Mouse (Mus musculus) liver, embryonic 16.5 days (tissue): Measurements from ENCODE around the gene Klrg1. TPM values are rescaled to one million over a fixed set of nuclear protein-coding genes. Genes with fewer than 3 reads are reported as not detected.

Source experiments
- ATAC-seq: fragments of 200-750 bp; cut with Nextera tagmentation; 2 replicates; pipeline ENCODE4 v1.8.0; 2017; ENCODE audit warnings: low read depth, mild to moderate bottlenecking, moderate number of reproducible peaks, moderate library complexity
- H3K27ac ChIP-seq: fragments of 300-500 bp; sonication (generic); 2 replicates; pipeline ENCODE4 v1.5.1; 2014; ENCODE audit warnings: mild to moderate bottlenecking, low read length
- H3K27me3 ChIP-seq: fragments of 300-500 bp; sonication (generic); 2 replicates; pipeline ENCODE4 v1.6.1; 2014; ENCODE audit warnings: low read depth, low read length, mixed read lengths; ENCODE audit not compliant: control insufficient read depth, insufficient read depth
- H3K36me3 ChIP-seq: fragments of 300-500 bp; sonication (generic); 2 replicates; pipeline ENCODE4 v1.6.1; 2014; ENCODE audit warnings: mild to moderate bottlenecking; ENCODE audit not compliant: control insufficient read depth, insufficient read depth
- H3K4me1 ChIP-seq: fragments of 300-500 bp; sonication (generic); 2 replicates; pipeline ENCODE4 v1.6.1; 2014; ENCODE audit warnings: low read depth, low read length, mixed read lengths; ENCODE audit not compliant: control insufficient read depth
- H3K4me2 ChIP-seq: fragments of 300-500 bp; sonication (generic); 2 replicates; pipeline ENCODE4 v1.6.1; 2014; ENCODE audit warnings: low read depth, low read length, mixed read lengths
- H3K4me3 ChIP-seq: fragments of 300-500 bp; sonication (generic); 2 replicates; pipeline ENCODE4 v1.5.1; 2014; ENCODE audit warnings: low read depth, mild to moderate bottlenecking, low read length
- H3K9ac ChIP-seq: fragments of 300-500 bp; sonication (generic); 2 replicates; pipeline ENCODE4 v1.6.1; 2014; ENCODE audit warnings: low read depth, low read length
- H3K9me3 ChIP-seq: fragments of 300-500 bp; sonication (generic); replicated peaks from 2 replicates; pipeline ENCODE4 v1.6.1; 2016; ENCODE audit warnings: low read length; ENCODE audit not compliant: control insufficient read depth
- WGBS: fragments of 180-500 bp; shearing (Covaris S2); extraction: QIAGEN DNeasy Blood & Tissue Kit; methylation state at CpG from one replicate; pipeline ENCODE4 v1.1.7; 2014; ENCODE audit not compliant: insufficient replicate concordance; 5-methylcytosine and 5-hydroxymethylcytosine counted together
- polyA plus RNA-seq: library from polyadenylated mRNA; unstranded; fragments of >200 nt; fragmentation: Nextera tagmentation; extraction: Ambion mirVana; gene quantifications from 2 replicates; pipeline ENCODE4 v1.2.1, GENCODE M21; 2015

Gene Klrg1
- not detected in 2 replicates for polyA plus RNA-seq

DNA sequence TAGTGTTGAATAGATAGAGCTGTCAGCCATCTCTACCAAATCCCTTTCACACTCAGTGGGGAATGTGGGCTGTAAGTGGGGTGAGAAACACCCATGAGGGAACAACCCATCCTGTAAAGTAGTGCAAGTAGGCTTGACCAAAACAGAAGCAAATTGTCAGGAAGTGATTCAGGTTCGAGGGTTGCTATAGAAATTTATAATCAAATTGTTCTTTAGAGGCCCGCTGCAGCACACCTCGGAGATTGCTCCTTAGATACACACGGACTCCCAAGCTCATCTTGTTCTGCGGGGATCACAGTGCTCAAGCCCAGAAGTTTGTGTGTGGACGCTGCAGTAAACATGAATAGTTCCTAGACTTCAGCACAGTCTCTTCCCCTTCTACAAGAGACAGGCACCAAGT lies at the start of gene Klrg1:
Gene Klrg1, minus strand, starts transcription at position 101 of the 400 bp plus-strand sequence.
- ATAC-seq, result no peak
- Histone ChIP-seq H3K9me3 (no peaks in the 10 kb centered on the region), H3K9ac (no peak within 1 kb of the TSS), H3K4me2 (no peak within 1 kb of the TSS), H3K27me3 (no peaks in the 10 kb centered on the region), H3K27ac (no peak within 1 kb of the TSS), H3K4me3 (no peak within 1 kb of the TSS), H3K4me1 (no peaks in the 10 kb centered on the region), H3K36me3 (no peaks in the 10 kb centered on the region)
- WGBS, result 66% methylated on average over 6 of the region's 6 CpGs

DNA sequence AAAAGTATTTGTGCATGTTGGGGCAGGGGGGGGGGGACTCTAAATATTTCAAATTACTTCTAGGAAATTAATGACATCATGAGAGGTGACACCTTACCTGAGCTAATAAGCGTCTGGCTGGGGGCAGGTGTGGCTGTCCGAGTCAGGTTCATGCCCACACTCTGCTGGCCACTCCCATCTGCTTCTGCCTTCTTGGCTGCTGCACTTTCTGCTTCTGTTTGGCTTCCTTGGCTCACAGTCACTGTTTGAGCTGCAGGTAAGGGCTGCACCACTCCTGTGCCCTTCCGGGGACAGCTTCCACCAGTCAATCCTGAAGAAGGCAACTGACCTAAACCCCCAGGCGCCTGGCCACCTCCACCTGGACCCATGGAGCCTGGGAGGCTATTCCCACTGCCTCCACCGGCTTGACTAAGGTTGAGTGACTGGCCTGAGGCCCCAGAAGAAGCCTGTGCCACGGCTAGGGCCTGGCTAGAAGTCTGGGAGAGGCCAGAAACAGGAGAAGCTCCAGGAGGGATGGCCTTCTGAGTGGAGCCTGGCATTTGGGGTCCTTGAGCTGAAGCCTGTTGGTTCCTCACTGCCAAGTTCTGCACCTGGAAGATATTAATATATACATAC lies 42.8 kb upstream of the Klrg1 start:
- WGBS, result 67% methylated on average over 6 of the region's 6 CpGs
- Histone ChIP-seq H3K9me3 (no peaks in the 10 kb centered on the region), H3K4me2 (no peak overlapping the region), H3K36me3 (no peaks in the 10 kb centered on the region), H3K4me1 (no peaks in the 10 kb centered on the region), H3K9ac (no peak overlapping the region), H3K27me3 (no peaks in the 10 kb centered on the region), H3K4me3 (no peak overlapping the region), H3K27ac (no peak overlapping the region)
- no peak for ATAC-seq

DNA sequence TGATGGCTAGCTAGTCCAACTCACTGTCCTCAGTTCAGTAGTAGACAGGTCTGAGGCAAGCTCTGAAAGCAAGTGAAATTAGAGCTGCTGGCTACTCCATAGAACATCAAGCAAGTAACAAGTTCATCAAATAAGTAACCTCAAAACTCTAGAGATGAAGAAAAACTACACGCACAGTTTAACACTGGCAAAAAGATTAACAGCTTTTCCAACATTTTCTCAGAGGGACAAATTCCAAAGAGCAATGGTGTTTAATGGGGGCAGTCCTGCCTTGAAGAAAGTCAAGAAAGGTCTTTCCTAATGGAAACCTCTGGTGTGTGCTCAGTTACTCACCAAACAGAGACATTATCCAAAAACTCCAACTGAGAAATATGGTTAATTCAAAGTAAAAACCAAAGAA lies 36.0 kb upstream of the Klrg1 start:
- WGBS, result 83% methylated on average over 1 of the region's 1 CpGs
- no peak for ATAC-seq
- H3K36me3 ChIP-seq, result peaks cover 16% of the 10 kb centered on the region

DNA sequence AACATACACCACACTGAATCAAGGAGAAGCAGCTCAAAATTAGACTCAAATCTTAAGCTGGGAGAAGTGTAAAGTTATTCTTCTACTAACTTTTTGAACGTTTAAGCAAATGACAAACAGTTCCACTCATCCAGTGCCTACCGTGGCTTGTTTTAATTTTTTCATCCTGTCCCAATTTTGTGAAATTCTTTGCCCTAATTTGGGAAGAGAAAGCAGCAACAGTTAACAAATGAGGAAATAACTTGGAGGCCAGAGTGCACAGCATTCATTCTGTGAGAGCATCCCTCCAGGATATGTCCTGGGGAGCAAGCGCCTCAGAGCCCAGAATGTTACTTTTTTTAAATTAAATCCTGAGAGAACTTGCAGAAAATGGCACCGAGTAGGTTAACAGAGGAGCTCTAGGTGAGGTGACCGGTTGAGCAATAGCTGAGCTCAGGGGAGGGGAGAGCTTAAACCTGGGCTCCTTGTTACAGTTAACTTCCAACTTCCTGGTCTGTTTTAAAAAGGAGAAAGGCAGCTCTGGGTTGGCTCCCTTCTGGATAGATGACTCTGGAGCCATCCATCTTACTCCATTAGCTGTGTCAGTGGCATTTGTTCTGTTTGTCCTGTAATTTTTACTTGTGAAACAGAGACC lies 27.6 kb upstream of the Klrg1 start:
- H3K36me3 ChIP-seq, result peaks cover 23% of the 10 kb centered on the region
- H3K4me2 ChIP-seq, result peak overlapping the region; percentile 65
- H3K27me3 ChIP-seq, result no peaks in the 10 kb centered on the region
- H3K27ac ChIP-seq, result peak overlapping the region; percentile 89
- no peak for ATAC-seq
- H3K9me3 ChIP-seq, result no peaks in the 10 kb centered on the region
- peak overlapping the region; percentile 96 for H3K4me3 ChIP-seq
- peaks cover 16% of the 10 kb centered on the region for H3K4me1 ChIP-seq
- H3K9ac ChIP-seq, result peak overlapping the region; percentile 93
- 34% methylated on average over 5 of the region's 5 CpGs for WGBS

More for the DNA sequence above, 36.0 kb upstream of the Klrg1 start:
- H3K9ac ChIP-seq, result no peak overlapping the region
- no peaks in the 10 kb centered on the region for H3K27me3 ChIP-seq
- H3K4me3 ChIP-seq, result no peak overlapping the region
- H3K27ac ChIP-seq, result no peak overlapping the region
- no peak overlapping the region for H3K4me2 ChIP-seq
- H3K9me3 ChIP-seq, result no peaks in the 10 kb centered on the region
- H3K4me1 ChIP-seq, result no peaks in the 10 kb centered on the region

DNA sequence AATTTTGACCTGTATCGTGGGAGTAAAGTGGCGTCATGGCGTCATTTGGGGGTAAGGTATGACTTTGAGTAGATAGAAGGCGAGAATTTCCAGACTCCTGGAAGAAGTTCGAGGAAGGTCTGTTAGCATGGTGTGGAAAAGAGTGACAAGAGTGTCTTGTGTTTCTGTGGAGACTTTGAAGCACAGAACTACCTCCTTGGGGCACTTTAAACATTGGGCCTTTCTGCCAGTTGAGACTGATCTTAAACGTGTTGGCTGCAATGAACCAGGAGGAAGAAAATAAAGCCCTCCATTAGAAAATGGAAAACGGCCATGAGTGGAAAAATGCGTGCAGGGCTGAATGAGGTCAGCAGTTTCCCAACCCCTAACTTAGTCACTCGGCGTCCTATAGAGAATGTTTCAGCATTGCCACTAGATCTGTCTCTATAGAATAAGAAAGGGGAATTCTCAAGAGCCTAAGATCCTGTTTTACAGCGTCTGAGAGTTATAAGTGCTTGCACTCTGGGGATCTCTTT lies 26.8 kb upstream of the Klrg1 start:
- no peak for ATAC-seq
- Histone ChIP-seq H3K9ac (peak overlapping the region; percentile 93), H3K4me3 (peak overlapping the region; percentile 96), H3K36me3 (peaks cover 18% of the 10 kb centered on the region), H3K9me3 (no peaks in the 10 kb centered on the region), H3K4me2 (peak overlapping the region; percentile 65), H3K27ac (peak overlapping the region; percentile 89), H3K27me3 (no peaks in the 10 kb centered on the region), H3K4me1 (peaks cover 16% of the 10 kb centered on the region)
- under 1% methylated on average over 11 of the region's 11 CpGs for WGBS

DNA sequence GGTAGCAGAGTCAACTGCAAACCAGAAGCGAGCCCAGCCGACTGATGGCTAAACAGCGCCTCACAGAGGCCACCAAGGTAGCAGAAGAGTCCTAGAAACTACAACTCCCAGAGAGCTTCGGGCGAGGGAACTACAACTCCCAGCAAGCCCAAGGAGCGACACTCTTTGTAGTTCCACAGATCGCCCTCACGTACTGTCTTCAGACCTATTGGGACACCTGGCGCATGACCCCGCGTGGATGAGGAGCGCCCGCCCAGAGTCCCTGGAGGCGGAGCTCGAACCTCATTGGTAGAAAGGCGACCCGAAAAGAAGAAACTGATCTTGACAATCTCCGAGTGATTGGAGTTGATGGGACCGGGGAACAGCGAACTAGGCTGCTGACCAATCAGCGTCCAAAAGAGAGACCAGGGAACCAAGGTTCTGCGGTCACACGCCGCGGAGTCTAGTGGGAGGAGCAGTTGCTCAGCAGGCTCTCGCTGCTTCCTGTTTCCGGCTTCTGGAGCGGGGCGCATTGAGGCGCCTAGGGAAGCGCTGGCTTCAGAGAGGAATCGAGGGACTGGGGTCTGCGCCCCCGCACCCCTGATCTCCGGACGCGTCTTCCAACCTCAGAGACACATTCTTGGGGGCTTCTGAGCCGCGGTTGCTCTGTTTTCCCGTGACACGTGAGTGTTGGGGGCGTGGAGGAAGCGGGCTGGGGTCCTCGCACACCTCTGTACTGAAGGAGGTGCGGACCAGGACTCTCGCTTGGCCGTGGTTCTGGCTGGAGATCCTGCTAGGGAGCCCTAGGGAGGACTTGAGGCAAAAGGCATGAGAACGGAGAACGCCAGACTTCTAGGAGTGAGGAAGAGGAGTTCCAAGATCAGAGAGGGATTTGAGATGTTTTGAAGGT lies 26.1 kb upstream of the Klrg1 start, which contains the start of gene M6pr:
Gene M6pr, plus strand, starts transcription at position 216 of the 889 bp plus-strand sequence.
- Histone ChIP-seq H3K27me3 (no peaks in the 10 kb centered on the region), H3K4me1 (peaks cover 16% of the 10 kb centered on the region), H3K4me2 (peak within 1 kb of the TSS; percentile 65), H3K27ac (peak within 1 kb of the TSS; percentile 89), H3K9me3 (no peaks in the 10 kb centered on the region), H3K36me3 (peaks cover 11% of the 10 kb centered on the region), H3K9ac (peak within 1 kb of the TSS; percentile 93), H3K4me3 (peak within 1 kb of the TSS; percentile 96)
- under 1% methylated on average over 49 of the region's 49 CpGs for WGBS
- peak; percentile 96 for ATAC-seq

DNA sequence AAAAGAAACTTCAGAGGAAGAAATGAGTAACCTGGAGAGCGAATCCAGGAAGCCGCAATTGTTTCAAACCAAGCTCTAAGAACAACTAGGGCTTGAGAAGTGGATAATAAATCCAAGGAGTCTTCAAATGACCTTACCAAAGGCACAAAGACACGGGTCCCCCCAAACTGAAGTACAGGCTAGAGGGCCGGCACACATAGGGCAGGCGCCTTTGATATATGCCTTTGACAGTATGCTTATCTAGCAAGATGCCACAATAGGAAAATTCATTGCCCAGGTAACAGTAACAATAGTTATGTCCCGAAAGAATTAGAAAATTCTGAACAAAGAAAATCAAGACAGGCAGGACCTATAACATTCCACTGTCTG lies 25.4 kb upstream of the Klrg1 start:
- Histone ChIP-seq H3K27ac (no peak overlapping the region; the same call in 1 of the 2 replicates), H3K4me3 (peak overlapping the region; percentile 96), H3K9ac (no peak overlapping the region; the same call in 1 of the 2 replicates), H3K36me3 (peaks cover 4% of the 10 kb centered on the region), H3K27me3 (no peaks in the 10 kb centered on the region), H3K9me3 (no peaks in the 10 kb centered on the region), H3K4me2 (peak overlapping the region; percentile 65; the same call in 1 of the 2 replicates), H3K4me1 (peaks cover 16% of the 10 kb centered on the region)
- ATAC-seq, result no peak
- WGBS, result 64% methylated on average over 6 of the region's 6 CpGs

DNA sequence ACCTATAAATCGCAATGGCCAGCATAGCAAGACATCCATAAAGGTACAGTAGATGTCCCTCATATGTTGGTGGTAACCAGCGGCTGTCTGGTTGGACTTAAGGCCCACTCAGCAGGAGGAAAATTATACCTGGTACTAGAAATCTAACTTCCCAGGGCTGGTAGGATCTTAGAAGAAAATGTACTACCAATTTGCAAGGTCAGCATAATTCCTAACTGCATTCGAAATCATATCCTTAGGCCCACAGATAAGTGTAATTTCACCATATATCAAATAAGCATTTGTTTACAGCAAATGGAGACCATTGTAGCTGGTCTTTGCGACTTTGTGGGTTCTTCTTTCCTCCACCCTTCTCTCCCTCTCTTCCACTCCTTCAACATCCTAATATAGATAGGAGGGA lies 24.0 kb upstream of the Klrg1 start:
- no peak overlapping the region for H3K4me3 ChIP-seq
- H3K36me3 ChIP-seq, result no peaks in the 10 kb centered on the region
- no peak for ATAC-seq
- 64% methylated on average over 4 of the region's 4 CpGs for WGBS
- no peaks in the 10 kb centered on the region for H3K27me3 ChIP-seq
- no peaks in the 10 kb centered on the region for H3K9me3 ChIP-seq
- peaks cover 16% of the 10 kb centered on the region for H3K4me1 ChIP-seq
- H3K9ac ChIP-seq, result no peak overlapping the region
- H3K4me2 ChIP-seq, result no peak overlapping the region
- H3K27ac ChIP-seq, result no peak overlapping the region
